Mouse (Mus musculus): ENCODE data around the gene Tnfsf18. TPM values are rescaled to one million over a fixed set of nuclear protein-coding genes. Genes with fewer than 3 reads are reported as not detected.

Tnfsf18 gene
- not detected for polyA plus RNA-seq (2017; shearing (Covaris generic))

DNA sequence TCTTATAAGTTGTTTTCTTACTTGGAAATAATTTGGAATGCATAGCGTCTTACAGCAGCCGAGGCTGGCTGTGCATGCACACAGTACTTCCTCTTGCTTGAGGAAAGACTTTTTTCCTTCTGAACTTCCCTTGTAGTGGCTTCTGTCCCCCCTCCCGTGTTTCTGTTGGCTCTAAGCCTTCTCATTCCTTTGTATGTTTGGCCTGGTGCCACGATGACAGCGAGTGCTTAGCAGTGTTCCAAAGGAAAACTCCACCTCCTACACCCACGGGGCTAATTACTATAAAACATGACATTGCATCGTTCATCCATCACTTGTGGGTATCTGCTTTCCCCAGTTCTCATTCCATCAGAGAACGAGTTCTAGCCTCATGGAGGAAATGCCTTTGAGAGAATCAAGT is at the start of gene Tnfsf18:
TSS of gene Tnfsf18 (plus strand) at position 313 of the 400 bp plus-strand sequence.
- no peak for ATAC-seq

DNA sequence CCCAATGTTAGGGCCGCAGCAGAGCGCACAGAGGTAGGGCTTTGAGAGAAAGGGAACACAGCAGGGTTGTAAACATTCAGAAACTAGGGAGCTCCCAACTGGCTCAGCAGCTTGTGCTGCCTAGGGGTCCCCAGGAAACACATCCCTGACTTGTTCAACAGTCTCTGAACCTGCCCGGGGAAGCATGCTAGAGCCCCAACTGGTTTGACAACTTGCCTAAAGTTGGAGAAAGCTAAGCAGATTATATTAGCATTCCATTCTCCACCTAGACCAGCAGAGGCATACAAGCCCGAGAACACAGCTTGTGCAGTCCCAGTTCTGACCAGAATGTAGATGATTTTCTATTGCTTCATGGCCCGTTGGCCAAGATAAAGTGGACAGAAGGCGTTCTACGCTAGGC is 49.6 kb upstream of the Tnfsf18 start:
- ATAC-seq, result no peak

DNA sequence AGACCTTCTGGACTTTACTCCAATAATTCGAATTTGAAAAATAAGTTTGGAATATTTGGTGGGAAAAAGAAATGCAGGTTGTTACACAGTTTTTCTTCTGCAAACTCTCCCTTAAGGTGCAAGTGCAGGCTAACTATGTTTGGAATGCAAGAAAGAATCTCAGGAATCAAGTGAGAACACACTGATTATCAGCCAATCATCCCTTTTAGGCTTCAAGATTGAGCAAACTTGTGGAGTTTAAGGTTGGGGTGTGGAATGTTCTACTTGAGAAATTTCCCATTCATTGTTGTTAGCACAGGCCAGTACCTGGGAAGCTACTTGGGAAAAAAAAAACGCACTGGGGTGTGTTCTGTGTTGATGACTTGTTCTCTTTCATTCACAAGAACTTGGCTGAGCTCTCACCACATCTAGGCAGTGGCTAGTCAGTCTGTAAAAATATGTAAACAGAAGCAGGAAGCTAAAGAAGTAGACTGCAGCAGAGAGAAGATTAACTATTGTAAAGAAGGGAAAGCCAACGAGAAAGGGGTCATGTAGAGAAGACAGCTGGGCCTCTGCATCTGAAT is 42.7 kb upstream of the Tnfsf18 start:
- ATAC-seq, result no peak

DNA sequence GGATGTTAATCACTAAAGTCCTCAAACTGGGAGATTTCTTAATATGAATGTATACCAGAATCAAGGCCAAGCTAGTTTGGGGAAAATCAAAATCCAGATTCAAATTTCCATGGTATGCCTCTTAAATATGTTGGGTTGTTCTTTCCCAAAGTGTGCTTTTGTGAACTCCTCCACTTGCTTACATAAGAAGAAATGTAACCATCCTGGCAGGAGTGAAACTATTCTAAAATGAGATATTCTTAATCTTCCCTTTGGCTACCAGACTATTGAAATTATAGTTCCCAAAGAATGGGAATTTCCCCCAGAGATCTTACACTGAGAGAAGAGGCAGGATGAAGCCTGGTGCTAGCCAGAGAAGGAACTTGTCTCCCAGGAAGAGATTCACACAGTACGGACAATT is 42.2 kb upstream of the Tnfsf18 start:
- no peak for ATAC-seq

DNA sequence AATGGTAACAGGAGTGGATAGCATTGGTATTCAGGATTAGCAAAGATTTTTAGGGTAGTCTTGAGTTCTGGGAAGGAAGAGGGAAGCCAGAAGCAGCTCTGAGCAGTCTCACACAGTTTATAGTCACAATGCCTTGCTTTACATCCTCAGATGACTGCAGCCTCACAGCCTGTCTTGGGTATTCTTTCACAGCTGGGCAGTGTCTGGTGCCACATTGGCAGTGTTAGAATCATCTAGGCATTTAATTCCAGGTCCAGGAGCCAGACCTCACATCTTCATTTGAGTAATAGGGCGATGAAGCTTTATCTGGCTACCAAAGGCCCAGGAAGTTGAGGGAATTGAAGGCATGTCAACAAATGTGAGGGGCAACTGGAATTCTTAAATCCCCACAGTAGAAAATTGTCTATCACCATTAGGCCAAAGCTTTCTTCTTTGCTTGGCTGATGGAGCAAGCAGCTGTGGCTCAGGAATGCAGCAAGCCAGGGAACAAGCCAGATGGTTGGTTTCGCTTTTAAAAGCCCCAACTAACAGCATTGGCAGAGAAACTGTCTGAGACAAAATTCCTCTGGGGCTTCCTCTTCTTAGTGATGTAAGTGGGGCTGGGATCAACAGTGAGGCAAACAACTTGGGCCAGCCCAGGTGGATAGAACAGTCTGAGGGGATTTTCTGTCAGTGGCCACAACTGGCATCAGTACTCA is 30.9 kb upstream of the Tnfsf18 start:
- no peak for ATAC-seq

DNA sequence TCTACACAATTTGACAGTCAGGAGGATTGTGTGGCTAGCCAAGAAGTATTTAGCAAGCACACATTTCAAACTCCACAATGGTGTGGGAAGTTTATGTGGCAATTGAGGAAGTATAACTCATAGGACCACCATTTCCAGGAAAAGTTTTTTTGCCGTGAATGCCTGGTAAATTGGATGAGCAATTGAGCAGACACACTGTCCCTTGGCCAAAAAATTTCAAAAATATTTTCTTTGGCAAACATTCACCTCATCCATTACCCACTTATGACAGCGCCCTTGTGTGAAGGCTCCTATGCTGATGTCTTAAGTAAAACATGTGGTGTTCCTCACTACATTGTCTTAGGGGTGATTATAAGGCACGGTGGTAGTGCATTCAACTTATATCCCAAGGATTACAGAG is 17.2 kb upstream of the Tnfsf18 start:
- ATAC-seq, result no peak

DNA sequence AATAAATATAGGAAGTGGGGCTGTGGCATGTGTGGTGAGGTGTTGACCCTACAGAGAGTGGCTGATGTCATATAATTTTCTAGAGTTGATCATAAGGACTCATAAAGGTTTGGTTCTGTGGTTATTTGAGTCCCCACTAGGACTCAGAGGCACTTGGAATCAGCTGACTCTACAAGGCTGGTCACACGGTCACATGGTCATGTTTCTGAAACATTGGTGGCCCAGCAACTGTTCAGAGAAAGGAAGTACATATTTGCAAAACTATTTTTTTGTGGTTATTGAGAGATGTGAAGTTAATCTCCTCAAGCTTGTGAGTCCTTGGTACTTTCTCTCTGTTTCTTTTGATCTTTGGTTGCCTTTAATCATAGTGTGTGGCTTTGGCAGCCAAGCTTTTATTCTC is 14.6 kb upstream of the Tnfsf18 start:
- peak; percentile 39 for ATAC-seq

DNA sequence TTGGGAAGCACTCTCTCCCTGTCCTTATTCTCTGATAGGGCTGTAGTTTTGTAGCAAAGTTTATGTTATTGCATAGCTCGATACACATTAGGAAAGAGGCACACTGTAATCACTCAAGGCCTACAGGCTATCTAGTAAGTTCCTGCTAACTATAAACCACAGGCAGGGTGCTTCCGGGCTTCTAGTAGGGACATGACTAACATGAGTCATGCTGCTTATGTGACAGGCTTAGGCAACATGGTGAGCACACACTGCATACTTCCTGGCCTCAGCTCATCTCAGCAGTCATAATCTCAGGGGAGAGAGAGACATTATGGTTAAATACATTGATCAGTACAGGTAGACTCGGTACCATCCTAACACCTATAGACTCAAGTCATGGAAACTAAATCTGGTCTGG is 12.2 kb upstream of the Tnfsf18 start:
- ATAC-seq, result peak; percentile 49

DNA sequence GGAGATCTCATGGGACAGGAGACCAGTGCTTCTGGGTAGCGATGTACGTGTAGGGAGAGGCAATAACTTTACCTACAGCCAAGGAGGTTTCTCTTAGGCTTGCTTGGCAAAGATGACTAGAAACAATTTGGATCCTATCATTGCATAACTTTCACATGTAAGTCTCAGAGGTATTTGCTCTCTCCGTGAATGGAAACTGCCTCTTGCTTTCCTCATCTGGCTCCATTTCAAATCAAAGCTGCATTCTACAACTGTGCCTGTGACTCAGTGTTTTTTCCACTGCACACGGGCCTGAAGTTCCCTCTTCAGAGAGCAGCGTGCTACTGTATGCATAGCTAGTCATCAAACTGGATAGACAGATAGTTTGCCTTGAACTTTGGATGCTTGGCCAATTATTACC is 7.4 kb upstream of the Tnfsf18 start:
- ATAC-seq, result no peak

DNA sequence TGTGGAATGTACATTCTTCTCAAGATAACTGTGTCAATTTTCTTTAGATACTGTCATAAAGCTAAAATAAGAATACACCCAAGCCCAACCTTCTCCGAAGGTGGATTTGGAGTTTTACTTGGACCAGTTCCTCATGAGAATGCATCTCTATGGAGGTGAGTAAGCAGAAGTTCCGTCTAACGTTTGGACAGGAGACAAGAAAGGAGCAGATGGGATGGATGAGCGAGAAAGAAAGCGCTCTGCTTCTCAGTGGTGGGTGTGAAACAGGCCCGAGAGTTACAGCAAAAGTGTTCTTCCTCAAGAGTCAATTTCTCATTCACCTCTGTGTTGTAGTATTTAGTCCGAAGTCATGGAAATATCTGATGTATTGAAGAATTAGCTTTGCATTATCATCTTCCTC is 2.7 kb upstream of the Tnfsf18 start:
- no peak for ATAC-seq

DNA sequence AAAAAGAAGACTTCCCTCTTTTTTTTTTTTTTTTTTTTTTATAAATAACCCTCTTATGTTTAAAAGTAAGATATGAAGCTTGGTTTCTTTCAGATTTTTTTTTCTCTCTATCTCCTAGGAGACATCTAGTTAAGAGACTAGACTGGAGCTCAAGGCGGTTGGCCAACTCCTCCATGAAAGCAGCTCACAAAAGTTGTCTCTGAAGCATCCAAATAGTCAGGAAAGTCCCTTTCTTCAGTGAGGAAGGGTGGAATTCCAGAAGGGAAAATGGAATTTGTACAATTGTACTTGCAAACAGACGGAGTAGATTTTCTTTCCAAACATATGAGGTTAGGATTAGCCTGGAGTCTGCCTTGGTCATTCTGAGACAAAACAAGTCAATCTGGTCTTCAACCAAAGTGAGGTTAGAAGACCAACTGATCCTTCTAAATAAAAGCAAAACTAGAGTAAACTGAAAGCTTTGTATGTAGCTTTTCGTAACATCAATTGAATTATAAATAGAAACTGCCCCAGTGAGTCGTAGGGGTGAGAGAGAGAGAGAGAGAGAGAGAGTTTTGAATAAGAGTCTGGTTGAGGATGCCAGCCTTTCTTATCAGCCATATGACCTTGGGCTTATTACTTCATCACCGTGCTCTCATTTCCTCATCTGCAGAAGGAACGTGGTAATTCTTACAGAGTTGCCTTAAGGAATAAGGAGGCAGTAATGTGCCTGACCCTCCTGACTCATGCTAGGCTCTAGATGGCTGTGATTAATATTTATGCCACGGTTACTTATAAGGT is 2.6 kb downstream of the Tnfsf18 start:
- ATAC-seq, result no peak

DNA sequence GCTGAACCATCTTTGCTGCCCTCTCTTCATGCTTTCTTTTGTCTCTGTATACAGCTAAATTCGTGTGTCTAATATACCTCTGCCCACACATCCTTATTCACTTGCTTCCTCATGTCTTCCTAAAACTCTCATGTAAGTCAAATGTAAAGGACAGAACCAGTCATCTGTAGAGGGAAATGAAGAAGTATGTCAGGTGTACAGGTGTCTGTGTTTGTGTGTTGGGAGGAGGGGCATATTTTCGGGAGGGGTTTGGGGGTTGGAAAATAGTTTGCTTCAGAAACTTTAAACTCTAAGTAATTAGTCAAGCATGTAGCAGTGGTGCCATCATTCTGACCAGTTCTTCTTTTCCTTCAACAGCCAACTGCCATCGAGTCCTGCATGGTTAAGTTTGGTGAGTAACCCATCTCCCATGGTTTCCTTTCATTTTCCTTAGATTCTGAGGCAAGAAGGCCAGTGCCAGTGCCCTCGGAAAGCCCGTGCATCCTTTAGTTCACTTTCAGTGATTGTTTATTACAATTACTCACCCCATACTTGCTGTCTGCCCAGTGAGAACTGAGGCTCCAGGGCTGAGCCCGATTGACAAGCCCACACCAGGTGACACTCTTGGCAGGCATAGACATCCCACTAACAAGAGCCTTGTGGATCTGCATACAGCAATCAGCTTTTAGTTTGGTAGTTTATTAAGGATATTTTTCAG is 5.8 kb downstream of the Tnfsf18 start:
- no peak for ATAC-seq

DNA sequence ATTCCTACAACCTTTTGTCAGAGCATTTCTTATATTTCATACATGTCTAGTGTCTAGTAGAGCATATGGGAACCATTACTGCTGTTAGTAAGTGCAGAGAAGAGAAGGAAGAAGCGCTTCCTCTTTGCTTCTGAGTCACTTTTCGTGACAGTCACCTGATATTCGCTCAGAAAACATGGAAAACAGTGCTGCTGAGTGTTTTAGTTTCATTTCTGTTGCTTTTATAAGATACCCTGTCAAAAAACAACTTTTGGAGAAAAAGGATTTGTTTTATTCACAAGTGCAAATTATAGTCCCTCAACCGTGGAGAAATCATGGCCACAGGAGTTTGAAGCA is 6.3 kb downstream of the Tnfsf18 start:
- no peak for ATAC-seq

DNA sequence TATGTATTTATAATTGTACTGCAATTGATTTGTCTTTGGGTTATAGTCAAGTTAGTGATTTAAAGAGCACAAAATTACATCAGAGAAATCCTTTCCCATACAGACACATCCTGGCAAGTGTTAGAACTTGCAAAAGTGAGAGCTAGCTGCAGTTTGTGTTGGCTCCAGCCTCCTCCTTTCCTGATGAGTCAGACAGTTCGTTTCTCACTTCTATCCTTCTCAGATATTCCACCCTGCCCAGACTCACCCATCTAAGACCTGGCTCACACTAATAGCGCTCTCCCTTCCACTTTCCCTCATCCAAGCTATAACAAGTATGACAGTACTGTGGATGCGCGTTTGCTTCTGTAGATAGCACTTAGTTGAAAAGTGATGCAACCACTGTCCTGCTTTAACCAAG is 11.9 kb downstream of the Tnfsf18 start:
- ATAC-seq, result no peak

DNA sequence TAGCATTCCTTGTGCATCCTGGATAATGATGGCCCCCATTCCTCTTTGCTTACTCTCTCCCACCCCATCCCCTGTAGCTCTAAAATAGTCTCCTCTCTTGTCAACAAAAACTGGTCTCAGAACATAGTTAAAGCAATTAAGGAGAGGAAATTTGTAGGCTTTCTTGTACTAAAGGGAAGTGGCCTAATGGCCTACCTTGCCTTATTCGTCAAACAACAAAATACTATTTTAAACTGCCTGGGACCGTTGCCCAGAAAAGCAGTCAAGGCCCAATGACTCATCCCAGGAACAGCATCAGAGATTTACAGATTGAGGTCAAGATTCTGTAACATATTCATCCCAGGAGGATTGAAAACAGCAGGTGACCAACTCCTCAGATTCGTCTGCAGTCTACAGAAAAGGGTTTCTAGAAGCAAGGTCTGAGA is 13.2 kb downstream of the Tnfsf18 start:
- ATAC-seq, result no peak

DNA sequence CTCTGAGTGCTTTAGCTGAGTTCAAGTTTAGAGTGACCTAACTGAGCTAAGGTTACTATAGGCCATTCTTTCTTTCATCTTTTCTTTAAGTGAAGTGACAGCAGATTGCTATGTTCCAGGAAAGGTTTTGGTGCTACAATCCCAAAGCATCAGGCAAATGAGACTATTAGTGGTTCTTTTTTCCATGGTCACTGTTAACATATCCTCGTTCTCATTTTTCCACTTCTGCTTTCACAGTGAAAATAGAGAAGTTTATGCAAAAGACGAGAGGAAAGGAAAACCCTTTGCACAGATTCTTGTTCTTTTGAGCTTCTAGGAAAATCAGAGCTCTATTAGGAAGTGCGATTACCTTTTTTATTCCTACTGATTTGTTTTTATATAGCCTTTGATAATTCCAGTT is 22.9 kb downstream of the Tnfsf18 start:
- no peak for ATAC-seq

DNA sequence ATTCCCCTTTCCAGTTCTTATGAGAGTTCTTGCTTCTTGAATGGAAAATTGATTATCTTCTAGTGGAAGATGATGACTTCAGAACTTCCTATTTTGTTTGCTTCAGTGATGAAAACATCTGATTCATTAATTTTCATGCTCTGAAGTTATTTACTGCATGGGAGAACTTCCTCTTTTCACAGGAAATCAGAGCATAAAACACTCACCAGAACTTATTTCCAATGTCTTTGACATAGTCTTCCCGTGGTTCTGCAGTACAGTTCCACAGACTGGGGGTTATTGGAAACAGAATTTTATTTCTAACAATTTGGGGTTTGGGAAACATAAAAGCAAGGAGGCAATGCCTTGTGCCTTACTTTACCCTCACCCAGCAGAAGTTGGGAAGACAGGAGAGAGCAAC is 25.8 kb downstream of the Tnfsf18 start:
- no peak for ATAC-seq

DNA sequence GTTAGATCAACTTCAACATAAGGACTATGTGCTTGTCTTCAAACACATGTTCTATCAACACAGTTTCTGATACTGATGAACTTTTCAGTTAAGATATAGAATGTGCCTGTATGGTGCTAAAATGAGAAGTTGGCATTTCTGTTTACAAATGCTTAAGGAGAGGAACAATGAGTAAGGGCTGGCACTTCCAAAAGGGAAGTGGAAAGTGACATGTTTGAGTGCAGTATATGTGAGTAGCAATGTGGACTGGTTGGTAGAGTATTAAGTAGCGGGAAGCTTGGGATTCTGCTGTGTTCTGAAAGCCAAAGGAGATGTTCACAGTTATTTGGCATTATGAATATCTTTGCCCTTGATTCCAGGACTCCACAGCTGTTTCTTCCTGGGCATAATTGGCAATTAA is 33.7 kb downstream of the Tnfsf18 start:
- ATAC-seq, result no peak

DNA sequence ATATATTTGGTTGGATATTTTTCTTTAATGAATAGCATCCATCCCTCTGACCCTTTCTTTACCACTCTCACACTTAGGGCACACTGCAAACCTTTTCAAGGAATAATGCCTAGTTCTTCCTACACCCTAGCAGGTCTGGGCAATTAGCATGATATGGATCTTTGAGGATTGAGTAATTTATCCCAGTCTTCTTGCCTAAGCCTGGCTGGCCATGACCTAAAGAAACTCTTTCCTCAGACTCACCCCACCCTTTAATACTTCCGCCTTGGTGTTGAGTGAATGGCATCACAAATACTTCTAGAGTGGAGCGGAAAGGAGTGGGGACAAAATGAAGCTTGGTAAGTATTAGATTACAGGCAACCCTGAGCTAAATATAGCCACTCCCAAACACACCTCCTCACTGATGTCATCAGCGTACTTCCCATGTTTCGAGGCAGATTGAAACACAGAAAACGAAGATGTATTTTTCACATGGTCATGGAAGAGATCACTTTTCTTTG is 56.2 kb downstream of the Tnfsf18 start:
- ATAC-seq, result no peak

DNA sequence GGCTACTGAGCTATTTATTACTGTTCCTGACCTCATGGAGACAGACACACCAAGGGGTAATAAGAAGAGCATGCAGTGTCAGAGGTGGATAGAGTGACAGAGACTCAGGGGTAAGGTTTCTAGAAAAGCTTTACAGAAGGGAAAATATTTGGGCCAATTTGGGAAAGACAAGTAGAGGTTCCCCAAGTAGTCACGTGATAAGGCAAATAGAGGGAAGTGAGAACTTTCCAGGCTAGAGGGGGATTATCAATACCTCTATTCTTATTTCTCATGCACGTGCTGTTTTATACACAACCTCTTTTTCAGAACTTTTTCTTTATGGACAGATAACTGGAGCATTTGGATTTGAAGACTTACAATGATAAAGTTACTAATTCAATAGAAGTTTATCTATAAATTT is 57.6 kb downstream of the Tnfsf18 start:
- ATAC-seq, result no peak

All from CD4-positive, CD25-positive, alpha-beta regulatory T cell, adult 4 months (primary cell).